Mouse (Mus musculus) limb, embryonic 15.5 days (tissue): ENCODE data around the gene Ccl17. TPM values are rescaled to one million over a fixed set of nuclear protein-coding genes. Genes with fewer than 3 reads are reported as not detected.
A peak's percentile ranks its signal among the peaks of the same experiment; 100 is the strongest.

Experiments
- ATAC-seq: fragments of 200-750 bp; cut with Nextera tagmentation; 2 replicates; pipeline ENCODE4 v1.8.0; 2017; ENCODE audit warnings: low read depth, moderate TSS enrichment; ENCODE audit not compliant: insufficient number of reproducible peaks, low FRiP score, low TSS enrichment
- H3K27ac ChIP-seq: fragments of 300-500 bp; sonication (generic); 2 replicates; pipeline ENCODE4 v1.5.1; 2015; ENCODE audit warnings: moderate library complexity, mild to moderate bottlenecking, inconsistent platforms
- H3K27me3 ChIP-seq: fragments of 300-500 bp; sonication (generic); 2 replicates; pipeline ENCODE4 v1.6.1; 2015; ENCODE audit warnings: inconsistent platforms
- H3K36me3 ChIP-seq: fragments of 300-500 bp; sonication (generic); 2 replicates; pipeline ENCODE4 v1.6.1; 2015; ENCODE audit warnings: inconsistent platforms
- H3K4me1 ChIP-seq: fragments of 300-500 bp; sonication (generic); 2 replicates; pipeline ENCODE4 v1.6.1; 2015; ENCODE audit warnings: inconsistent platforms
- H3K4me2 ChIP-seq: fragments of 300-500 bp; sonication (generic); 2 replicates; pipeline ENCODE4 v1.6.1; 2015; ENCODE audit warnings: mild to moderate bottlenecking, inconsistent platforms
- H3K4me3 ChIP-seq: fragments of 300-500 bp; sonication (generic); 2 replicates; pipeline ENCODE4 v1.5.1; 2015; ENCODE audit warnings: mild to moderate bottlenecking, inconsistent platforms
- H3K9ac ChIP-seq: fragments of 300-500 bp; sonication (generic); 2 replicates; pipeline ENCODE4 v1.6.1; 2015; ENCODE audit warnings: inconsistent platforms
- H3K9me3 ChIP-seq: fragments of 300-500 bp; sonication (generic); 2 replicates; pipeline ENCODE4 v1.6.1; 2016; ENCODE audit warnings: inconsistent platforms
- WGBS: fragments of 180-500 bp; shearing (Covaris S2); methylation state at CpG from one replicate; pipeline ENCODE4 v1.1.7; 2015; 5-methylcytosine and 5-hydroxymethylcytosine counted together
- polyA plus RNA-seq: library from polyadenylated mRNA; unstranded; fragments of >200 nt; fragmentation: Nextera tagmentation; extraction: Ambion mirVana; gene quantifications from 2 replicates; pipeline ENCODE4 v1.2.1, GENCODE M21; 2015

The Ccl17 gene
- polyA plus RNA-seq, 1 experiment from 2014 or later: not detected

DNA sequence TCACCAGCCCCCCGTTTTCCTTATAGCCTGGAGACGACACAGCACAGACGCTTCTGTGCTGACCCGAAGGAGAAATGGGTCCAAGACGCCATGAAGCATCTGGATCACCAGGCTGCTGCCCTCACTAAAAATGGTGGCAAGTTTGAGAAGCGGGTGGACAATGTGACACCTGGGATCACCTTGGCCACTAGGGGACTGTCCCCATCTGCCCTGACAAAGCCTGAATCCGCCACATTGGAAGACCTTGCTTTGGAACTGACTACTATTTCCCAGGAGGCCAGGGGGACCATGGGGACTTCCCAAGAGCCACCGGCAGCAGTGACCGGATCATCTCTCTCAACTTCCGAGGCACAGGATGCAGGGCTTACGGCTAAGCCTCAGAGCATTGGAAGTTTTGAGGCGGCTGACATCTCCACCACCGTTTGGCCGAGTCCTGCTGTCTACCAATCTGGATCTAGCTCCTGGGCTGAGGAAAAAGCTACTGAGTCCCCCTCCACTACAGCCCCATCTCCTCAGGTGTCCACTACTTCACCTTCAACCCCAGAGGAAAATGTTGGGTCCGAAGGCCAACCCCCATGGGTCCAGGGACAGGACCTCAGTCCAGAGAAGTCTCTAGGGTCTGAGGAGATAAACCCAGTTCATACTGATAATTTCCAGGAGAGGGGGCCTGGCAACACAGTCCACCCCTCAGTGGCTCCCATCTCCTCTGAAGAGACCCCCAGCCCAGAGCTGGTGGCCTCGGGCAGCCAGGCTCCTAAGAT, 30.5 kb upstream of the Ccl17 start:
- no peaks in the 10 kb centered on the region for H3K9me3 ChIP-seq
- H3K4me2 ChIP-seq: no peak overlapping the region
- no peaks in the 10 kb centered on the region for H3K27me3 ChIP-seq
- H3K36me3 ChIP-seq: no peaks in the 10 kb centered on the region
- peaks cover 21% of the 10 kb centered on the region for H3K4me1 ChIP-seq
- H3K4me3 ChIP-seq: no peak overlapping the region
- no peak overlapping the region for H3K9ac ChIP-seq
- WGBS: 93% methylated on average over 16 of the region's 16 CpGs
- no peak for ATAC-seq
- no peak overlapping the region for H3K27ac ChIP-seq

DNA sequence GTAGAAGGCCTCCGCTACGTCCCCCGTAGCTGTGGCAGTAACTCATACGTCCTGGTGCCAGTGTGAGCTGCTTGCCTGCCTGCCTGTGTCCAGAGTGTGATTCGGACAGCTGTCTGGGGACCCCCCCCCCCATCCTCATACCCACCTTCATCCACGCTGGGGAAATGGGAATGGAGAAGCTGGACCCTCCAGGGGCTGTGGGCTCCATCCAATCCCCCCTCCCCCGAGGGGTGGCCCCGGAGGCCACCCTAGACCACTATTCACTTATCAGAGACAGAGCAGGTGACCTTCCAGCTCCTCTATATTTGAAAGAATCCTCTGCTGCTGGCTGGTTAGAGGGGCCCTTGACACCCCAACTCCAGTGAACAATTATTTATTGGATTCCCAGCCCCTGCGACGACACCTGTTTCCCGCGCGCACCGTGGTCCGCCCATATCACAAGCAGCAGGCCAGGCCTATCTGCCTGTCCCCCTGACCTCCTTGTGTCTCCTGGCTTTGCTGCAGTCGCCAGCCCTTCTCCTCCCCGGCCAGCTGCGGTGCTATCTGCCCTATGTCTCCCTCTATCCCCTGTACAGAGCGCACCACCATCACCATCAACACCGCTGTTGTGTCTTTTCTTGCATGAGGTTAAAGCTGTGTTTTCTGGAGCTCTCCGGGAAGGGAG, 29.6 kb upstream of the Ccl17 start:
- no peak for ATAC-seq
- Histone ChIP-seq H3K4me1 (peaks cover 28% of the 10 kb centered on the region), H3K4me2 (no peak overlapping the region), H3K4me3 (no peak overlapping the region), H3K9ac (no peak overlapping the region), H3K27me3 (no peaks in the 10 kb centered on the region), H3K36me3 (no peaks in the 10 kb centered on the region), H3K27ac (no peak overlapping the region), H3K9me3 (no peaks in the 10 kb centered on the region)
- WGBS: 87% methylated on average over 21 of the region's 21 CpGs

DNA sequence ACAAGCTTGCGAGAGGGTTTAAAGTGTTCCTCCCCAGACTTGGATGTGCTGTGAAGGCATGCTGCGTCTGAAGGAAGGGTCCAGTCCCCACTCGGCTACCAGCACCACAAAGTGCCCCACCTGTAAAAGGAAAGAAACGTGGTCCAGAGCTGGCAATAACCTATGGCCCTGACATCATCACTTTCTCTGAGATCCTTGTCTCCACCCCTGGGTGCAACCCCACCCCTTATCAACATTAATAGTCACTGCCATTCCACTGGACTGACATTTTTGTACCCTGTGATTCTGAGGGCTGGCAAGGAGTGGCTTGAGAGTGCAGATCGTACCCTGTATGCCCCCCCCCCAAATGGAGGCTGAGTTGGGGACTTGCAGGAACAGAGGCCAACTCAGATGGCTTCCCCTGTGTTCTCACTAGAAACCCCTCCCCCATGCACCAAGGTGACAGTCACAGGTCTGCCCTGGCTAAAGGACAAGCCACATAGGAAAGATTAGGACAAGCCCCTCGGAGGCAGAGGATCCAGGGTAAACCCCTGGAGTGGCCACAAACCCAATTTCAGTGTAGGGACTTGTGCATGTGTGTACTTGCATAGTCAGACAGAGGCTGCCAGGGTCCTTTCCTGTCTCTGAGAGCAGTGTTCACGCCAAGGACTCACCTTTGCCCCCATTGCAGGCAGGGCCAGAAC, 29.0 kb upstream of the Ccl17 start:
- ATAC-seq: no peak
- Histone ChIP-seq H3K4me2 (no peak overlapping the region), H3K27ac (no peak overlapping the region), H3K27me3 (no peaks in the 10 kb centered on the region), H3K4me3 (no peak overlapping the region), H3K36me3 (no peaks in the 10 kb centered on the region), H3K9me3 (no peaks in the 10 kb centered on the region), H3K9ac (no peak overlapping the region), H3K4me1 (peaks cover 29% of the 10 kb centered on the region)
- 61% methylated on average over 7 of the region's 7 CpGs for WGBS

DNA sequence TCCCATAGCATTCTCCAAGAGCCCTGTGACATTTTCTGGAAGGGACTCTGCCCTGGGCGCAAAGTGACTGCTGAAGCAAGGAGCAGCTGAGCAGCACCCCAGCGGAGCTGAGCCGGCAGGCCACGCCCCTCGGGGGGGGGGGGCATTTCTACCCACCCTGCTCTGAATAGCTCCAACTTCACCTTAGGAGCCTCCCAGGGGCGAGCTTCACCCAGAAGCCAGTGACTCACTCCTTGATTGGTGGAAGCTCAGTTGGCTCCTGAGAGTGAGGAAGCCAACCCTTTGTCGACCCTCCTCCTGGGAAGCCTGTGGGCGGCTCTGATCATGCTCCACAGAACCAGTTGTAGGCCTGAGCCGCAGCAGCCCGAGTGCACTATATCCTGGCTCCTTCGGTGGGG, 28.4 kb upstream of the Ccl17 start:
- 0 out of 2 replicates have a peak overlapping the region, but pooled peaks have one; percentile 15 for H3K4me2 ChIP-seq
- 0 out of 2 replicates have a peak, but pooled peaks have one; percentile 40 for ATAC-seq
- WGBS: 9% methylated on average over 11 of the region's 11 CpGs

DNA sequence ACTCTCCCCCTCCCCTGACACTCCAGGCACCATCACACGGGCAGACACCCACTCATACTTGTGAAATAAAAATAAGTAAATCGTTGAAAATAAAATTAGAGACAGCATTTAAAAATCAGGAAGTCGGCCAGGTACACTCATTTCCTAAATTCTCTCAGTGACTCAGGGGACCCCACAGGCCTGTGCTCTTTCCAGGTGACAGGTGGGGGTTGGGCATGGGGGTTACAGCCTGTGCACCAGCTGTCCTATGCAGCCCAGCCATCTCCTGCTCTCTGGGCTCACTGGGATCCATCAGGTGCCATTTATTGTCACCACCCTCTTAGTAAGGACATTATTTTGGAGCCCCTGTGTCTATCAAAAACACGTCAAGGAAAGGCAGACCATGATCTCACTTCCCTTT, 26.4 kb upstream of the Ccl17 start:
- no peak overlapping the region for H3K4me3 ChIP-seq
- 59% methylated on average over 4 of the region's 4 CpGs for WGBS
- H3K36me3 ChIP-seq: no peaks in the 10 kb centered on the region
- H3K27ac ChIP-seq: no peak overlapping the region
- no peaks in the 10 kb centered on the region for H3K27me3 ChIP-seq
- H3K9ac ChIP-seq: no peak overlapping the region
- no peak overlapping the region for H3K4me2 ChIP-seq
- no peak for ATAC-seq
- peaks cover 26% of the 10 kb centered on the region for H3K4me1 ChIP-seq
- H3K9me3 ChIP-seq: no peaks in the 10 kb centered on the region

More for the DNA sequence above, 28.4 kb upstream of the Ccl17 start:
- H3K4me1 ChIP-seq: peaks cover 29% of the 10 kb centered on the region
- no peaks in the 10 kb centered on the region for H3K36me3 ChIP-seq
- no peaks in the 10 kb centered on the region for H3K9me3 ChIP-seq
- no peak overlapping the region for H3K4me3 ChIP-seq
- H3K27me3 ChIP-seq: no peaks in the 10 kb centered on the region
- H3K27ac ChIP-seq: no peak overlapping the region
- no peak overlapping the region for H3K9ac ChIP-seq

DNA sequence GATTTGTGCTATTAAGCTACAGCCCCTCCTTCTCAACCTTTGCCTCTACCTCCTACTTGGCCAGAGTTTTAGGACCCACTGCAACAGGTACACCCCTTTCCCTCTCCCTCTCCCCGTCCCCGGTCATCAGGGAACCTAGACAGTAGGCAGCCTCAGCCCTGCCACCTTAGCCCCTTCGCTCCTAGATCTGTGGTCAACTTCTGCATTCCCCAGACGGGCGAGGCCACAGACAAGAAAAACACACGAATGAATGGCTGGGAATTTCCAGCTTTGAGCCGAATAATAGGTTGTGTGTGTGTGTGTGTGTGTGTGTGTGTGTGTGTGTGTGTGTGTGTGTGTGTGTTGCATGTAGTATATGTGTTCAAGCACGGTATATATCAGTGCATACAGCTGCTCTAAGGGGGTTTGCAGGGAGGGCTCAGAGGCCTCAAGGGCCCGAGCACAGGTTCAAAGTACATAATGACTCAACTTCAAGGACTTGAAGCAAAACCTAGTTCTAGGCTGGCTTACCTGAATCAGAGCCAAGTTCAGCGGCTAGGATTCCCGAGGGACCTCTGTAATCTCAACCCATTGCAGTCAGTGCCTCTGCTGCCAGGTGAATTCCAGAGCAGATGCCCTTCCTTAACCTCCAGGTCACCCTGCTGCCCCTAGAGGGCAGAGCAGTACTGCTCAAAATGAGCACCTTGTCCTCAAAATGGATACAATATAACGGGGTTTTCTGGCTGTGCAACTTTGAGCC, 24.8 kb upstream of the Ccl17 start:
- Histone ChIP-seq H3K9ac (no peak overlapping the region), H3K4me3 (no peak overlapping the region), H3K9me3 (no peaks in the 10 kb centered on the region), H3K4me2 (no peak overlapping the region), H3K4me1 (peaks cover 22% of the 10 kb centered on the region), H3K27ac (no peak overlapping the region), H3K27me3 (no peaks in the 10 kb centered on the region), H3K36me3 (no peaks in the 10 kb centered on the region)
- 52% methylated on average over 12 of the region's 12 CpGs for WGBS
- no peak for ATAC-seq

DNA sequence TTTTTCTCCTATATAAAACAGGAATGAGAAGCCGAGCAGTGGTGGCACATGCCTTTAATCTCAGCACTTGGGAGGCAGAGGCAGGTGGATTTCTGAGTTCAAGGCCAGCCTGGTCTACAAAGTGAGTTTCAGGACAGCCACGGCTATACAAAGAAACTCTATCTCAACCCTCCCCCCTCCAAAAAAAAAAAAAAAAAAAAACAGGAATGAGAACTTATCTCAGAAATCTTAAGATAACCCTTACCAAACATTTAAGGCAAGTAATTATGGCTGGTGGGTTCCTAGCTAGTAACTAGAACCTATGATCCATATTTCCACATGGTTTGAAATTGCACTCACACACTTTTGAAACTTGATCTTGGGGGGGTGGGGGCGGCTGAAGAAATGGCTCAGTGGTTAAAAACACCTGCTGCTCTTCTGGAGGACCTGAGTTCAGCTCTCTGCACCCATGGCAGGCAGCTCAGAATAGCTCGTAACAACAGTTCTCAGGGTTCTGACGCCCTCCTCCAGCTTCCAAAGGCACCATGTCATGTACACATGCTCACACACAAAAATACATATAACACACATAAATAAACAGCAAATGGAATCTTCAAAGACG, 24.2 kb upstream of the Ccl17 start:
- no peaks in the 10 kb centered on the region for H3K36me3 ChIP-seq
- H3K4me1 ChIP-seq: peaks cover 22% of the 10 kb centered on the region
- H3K27ac ChIP-seq: no peak overlapping the region
- WGBS: 65% methylated on average over 6 of the region's 6 CpGs
- H3K4me2 ChIP-seq: no peak overlapping the region
- no peaks in the 10 kb centered on the region for H3K27me3 ChIP-seq
- H3K9me3 ChIP-seq: no peaks in the 10 kb centered on the region
- ATAC-seq: no peak
- H3K9ac ChIP-seq: no peak overlapping the region
- H3K4me3 ChIP-seq: no peak overlapping the region

DNA sequence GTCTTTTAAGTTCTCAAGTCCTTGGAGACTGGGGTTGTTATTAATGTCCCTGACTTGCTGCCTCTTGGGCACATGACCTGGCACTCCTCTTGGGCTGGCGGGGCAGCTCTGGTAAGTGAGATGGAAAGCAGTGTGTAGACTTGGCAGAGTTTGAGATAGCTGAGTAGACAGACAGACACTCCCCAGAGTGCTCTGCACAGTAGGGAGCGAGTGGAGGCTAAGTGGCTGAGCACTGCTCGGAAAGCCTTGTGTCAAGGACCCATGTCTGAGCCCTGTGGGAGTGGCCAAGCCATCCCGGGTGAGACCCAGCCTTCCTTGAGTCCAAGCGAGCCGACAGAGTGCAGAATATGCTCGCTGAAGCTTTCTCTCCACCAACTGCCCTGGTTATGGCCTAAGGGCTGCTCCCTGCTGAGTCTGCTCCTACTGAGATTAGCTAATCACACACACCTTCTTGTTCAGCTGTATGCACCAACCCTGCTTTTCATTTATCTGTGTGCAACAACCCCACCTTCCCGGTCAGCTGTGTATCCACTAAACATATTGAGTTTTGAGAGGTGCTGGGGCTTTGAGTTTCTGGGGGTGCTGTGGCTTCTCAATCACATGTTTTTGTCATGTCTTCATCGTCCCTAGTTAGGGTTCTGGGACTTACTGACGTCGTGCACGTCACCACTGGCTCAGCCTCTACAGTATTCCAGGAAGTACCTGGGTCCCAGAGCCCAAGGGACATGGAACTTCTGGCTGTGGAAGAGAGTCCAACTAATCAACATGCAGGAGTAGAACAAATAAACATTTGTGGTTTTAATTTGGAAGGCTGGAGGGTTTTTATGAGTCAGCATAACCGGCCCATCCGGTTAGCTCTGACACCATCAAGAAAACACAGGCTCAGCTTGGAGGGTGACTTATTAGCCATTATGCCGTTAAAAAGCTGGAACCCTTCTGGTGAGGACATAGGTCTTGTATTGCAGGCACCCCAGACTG, 22.4 kb upstream of the Ccl17 start:
- peaks cover 14% of the 10 kb centered on the region for H3K4me1 ChIP-seq
- no peak overlapping the region for H3K27ac ChIP-seq
- no peaks in the 10 kb centered on the region for H3K27me3 ChIP-seq
- H3K36me3 ChIP-seq: no peaks in the 10 kb centered on the region
- H3K9ac ChIP-seq: no peak overlapping the region
- ATAC-seq: peak; percentile 27; the same call in 1 of the 2 replicates
- no peaks in the 10 kb centered on the region for H3K9me3 ChIP-seq
- H3K4me2 ChIP-seq: no peak overlapping the region
- WGBS: 36% methylated on average over 15 of the region's 15 CpGs
- no peak overlapping the region for H3K4me3 ChIP-seq

DNA sequence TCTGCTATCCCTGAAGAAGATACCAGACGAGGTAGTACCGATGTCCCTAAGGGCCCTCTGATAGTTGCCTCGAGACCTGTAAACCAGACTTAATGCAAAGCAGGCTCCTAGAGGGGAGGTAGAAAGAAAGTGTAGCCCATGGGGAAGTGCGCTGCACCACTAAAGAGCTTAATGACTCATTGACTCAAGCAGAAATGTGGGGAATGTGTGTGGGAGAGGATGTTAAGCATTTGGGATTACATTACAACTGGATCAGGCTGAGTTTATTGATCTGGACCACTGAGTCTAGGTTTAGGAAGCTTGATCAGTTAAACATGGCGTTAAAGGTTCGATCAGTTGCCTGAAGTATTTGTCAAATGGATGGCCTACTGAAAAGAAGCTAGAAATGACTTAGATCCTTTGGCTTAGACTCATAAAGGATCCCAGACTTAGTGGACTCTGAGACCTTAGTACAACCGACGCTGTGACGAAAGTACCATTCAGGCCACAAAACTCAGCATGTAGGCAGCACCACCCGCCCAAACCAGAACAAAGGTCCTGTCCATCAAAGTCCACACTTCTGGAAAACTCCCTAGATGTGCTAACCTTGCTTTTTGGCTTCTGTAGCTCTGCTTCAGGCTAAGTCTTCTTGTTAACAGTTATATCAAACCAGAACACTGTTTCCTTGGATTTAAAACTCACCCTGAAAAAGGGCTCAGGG, 20.8 kb upstream of the Ccl17 start:
- no peak for ATAC-seq
- Histone ChIP-seq H3K9me3 (no peaks in the 10 kb centered on the region), H3K27ac (no peak overlapping the region), H3K4me2 (no peak overlapping the region), H3K4me3 (no peak overlapping the region), H3K9ac (no peak overlapping the region), H3K4me1 (peaks cover 14% of the 10 kb centered on the region), H3K27me3 (no peaks in the 10 kb centered on the region), H3K36me3 (no peaks in the 10 kb centered on the region)
- WGBS: 70% methylated on average over 10 of the region's 10 CpGs

DNA sequence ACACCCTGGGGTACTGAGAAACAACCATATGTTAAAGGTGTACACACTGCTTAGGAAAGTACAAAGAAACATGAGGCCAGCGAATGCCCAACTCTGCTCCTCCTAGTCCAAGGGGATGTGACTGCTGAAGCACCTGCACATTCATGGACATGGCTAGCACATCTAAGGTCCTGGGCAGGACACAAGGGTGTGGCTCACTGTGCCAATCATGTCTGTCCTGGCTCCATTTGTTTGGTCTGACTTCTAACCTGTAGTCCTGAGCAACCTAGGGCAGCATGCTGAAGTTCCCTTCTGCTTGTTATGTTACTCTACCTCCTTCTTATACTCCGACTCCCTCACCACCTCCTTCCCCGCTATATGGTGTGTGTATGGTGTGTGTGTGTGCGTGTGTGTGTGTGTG, 15.9 kb upstream of the Ccl17 start:
- WGBS: 84% methylated on average over 4 of the region's 4 CpGs
- no peak for ATAC-seq
- Histone ChIP-seq H3K4me2 (no peak overlapping the region), H3K4me1 (no peaks in the 10 kb centered on the region), H3K9ac (no peak overlapping the region), H3K27me3 (no peaks in the 10 kb centered on the region), H3K36me3 (no peaks in the 10 kb centered on the region), H3K9me3 (no peaks in the 10 kb centered on the region), H3K27ac (no peak overlapping the region), H3K4me3 (no peak overlapping the region)
